Mouse (Mus musculus): ENCODE data around the gene Slc7a5. TPM values are rescaled to one million over a fixed set of nuclear protein-coding genes. Genes with fewer than 3 reads are reported as not detected.
A peak's percentile ranks its signal among the peaks of the same experiment; 100 is the strongest.

Gene Slc7a5
- polyA plus RNA-seq, 1 experiment from 2014 or later, result 37.1 TPM

GRCm38 (mm10) chr8:121922101-121922500 is 14.6 kb upstream of the Slc7a5 start:
- DNase-seq (ENCODE audit: low spot score) (no peak), ATAC-seq (replicated peaks; ENCODE audit: low FRiP score) (no peak)
- Histone ChIP-seq H3K36me3 (ENCODE audit: control insufficient read depth, insufficient read depth, low read length) (no peaks in the 10 kb centered on the region), H3K9me3 (ENCODE audit: control insufficient read depth, low read length) (no peaks in the 10 kb centered on the region), H3K4me3 (ENCODE audit: low read depth, low read length) (no peak overlapping the region), H3K9ac (ENCODE audit: low read length) (no peak overlapping the region), H3K4me1 (replicated peaks; ENCODE audit: control insufficient read depth, insufficient read depth, low read length) (no peaks in the 10 kb centered on the region), H3K4me2 (ENCODE audit: low read depth, low read length, severe bottlenecking) (no peak overlapping the region), H3K27ac (ENCODE audit: low read depth, low read length) (no peak overlapping the region), H3K27me3 (ENCODE audit: control insufficient read depth, insufficient read depth, low read length) (no peaks in the 10 kb centered on the region)
- WGBS, result 77% methylated on average over 8 of the region's 8 CpGs

GRCm38 (mm10) chr8:121921582-121921981 is 14.1 kb upstream of the Slc7a5 start:
- WGBS, result 82% methylated on average over 8 of the region's 8 CpGs
- no peaks in the 10 kb centered on the region for H3K27me3 ChIP-seq (ENCODE audit: control insufficient read depth, insufficient read depth, low read length)
- H3K9ac ChIP-seq (ENCODE audit: low read length), result no peak overlapping the region
- no peaks in the 10 kb centered on the region for H3K9me3 ChIP-seq (ENCODE audit: control insufficient read depth, low read length)
- H3K27ac ChIP-seq (ENCODE audit: low read depth, low read length), result no peak overlapping the region
- no peak overlapping the region for H3K4me3 ChIP-seq (ENCODE audit: low read depth, low read length)
- H3K4me1 ChIP-seq (replicated peaks; ENCODE audit: control insufficient read depth, insufficient read depth, low read length), result no peaks in the 10 kb centered on the region
- no peaks in the 10 kb centered on the region for H3K36me3 ChIP-seq (ENCODE audit: control insufficient read depth, insufficient read depth, low read length)
- ATAC-seq (replicated peaks; ENCODE audit: low FRiP score) (no peak), DNase-seq (ENCODE audit: low spot score) (no peak)
- no peak overlapping the region for H3K4me2 ChIP-seq (ENCODE audit: low read depth, low read length, severe bottlenecking)

- ATAC-seq (replicated peaks; ENCODE audit: low FRiP score), result no peak
- Histone ChIP-seq H3K9ac (ENCODE audit: low read length) (no peak overlapping the region), H3K27me3 (ENCODE audit: control insufficient read depth, insufficient read depth, low read length) (no peaks in the 10 kb centered on the region), H3K27ac (ENCODE audit: low read depth, low read length) (no peak overlapping the region), H3K9me3 (ENCODE audit: control insufficient read depth, low read length) (no peaks in the 10 kb centered on the region), H3K36me3 (ENCODE audit: control insufficient read depth, insufficient read depth, low read length) (no peaks in the 10 kb centered on the region), H3K4me3 (ENCODE audit: low read depth, low read length) (no peak overlapping the region), H3K4me1 (replicated peaks; ENCODE audit: control insufficient read depth, insufficient read depth, low read length) (no peaks in the 10 kb centered on the region), H3K4me2 (ENCODE audit: low read depth, low read length, severe bottlenecking) (no peak overlapping the region)
- 58% methylated on average over 3 of the region's 3 CpGs for WGBS
- DNase-seq (ENCODE audit: low spot score), result no peak
Measured at GRCm38 (mm10) chr8:121919731-121920130, 12.2 kb upstream of the Slc7a5 start.

GRCm38 (mm10) chr8:121919158-121919557 is 11.7 kb upstream of the Slc7a5 start:
- Histone ChIP-seq H3K4me3 (ENCODE audit: low read depth, low read length) (no peak overlapping the region), H3K9me3 (ENCODE audit: control insufficient read depth, low read length) (no peaks in the 10 kb centered on the region), H3K36me3 (ENCODE audit: control insufficient read depth, insufficient read depth, low read length) (no peaks in the 10 kb centered on the region), H3K4me1 (replicated peaks; ENCODE audit: control insufficient read depth, insufficient read depth, low read length) (no peaks in the 10 kb centered on the region), H3K27me3 (ENCODE audit: control insufficient read depth, insufficient read depth, low read length) (no peaks in the 10 kb centered on the region), H3K4me2 (ENCODE audit: low read depth, low read length, severe bottlenecking) (no peak overlapping the region), H3K9ac (ENCODE audit: low read length) (no peak overlapping the region), H3K27ac (ENCODE audit: low read depth, low read length) (no peak overlapping the region)
- DNase-seq (ENCODE audit: low spot score) (no peak), ATAC-seq (replicated peaks; ENCODE audit: low FRiP score) (no peak)
- WGBS, result 85% methylated on average over 4 of the region's 4 CpGs

GRCm38 (mm10) chr8:121913378-121913777 is 5.9 kb upstream of the Slc7a5 start:
- DNase-seq (ENCODE audit: low spot score) (no peak), ATAC-seq (replicated peaks; ENCODE audit: low FRiP score) (no peak)
- Histone ChIP-seq H3K4me1 (replicated peaks; ENCODE audit: control insufficient read depth, insufficient read depth, low read length) (no peaks in the 10 kb centered on the region), H3K9me3 (ENCODE audit: control insufficient read depth, low read length) (no peaks in the 10 kb centered on the region), H3K4me3 (ENCODE audit: low read depth, low read length) (no peak overlapping the region), H3K27ac (ENCODE audit: low read depth, low read length) (no peak overlapping the region), H3K4me2 (ENCODE audit: low read depth, low read length, severe bottlenecking) (no peak overlapping the region), H3K36me3 (ENCODE audit: control insufficient read depth, insufficient read depth, low read length) (no peaks in the 10 kb centered on the region), H3K27me3 (ENCODE audit: control insufficient read depth, insufficient read depth, low read length) (peaks cover 4% of the 10 kb centered on the region; the same call in 1 of the 2 replicates), H3K9ac (ENCODE audit: low read length) (no peak overlapping the region)
- 91% methylated on average over 8 of the region's 8 CpGs for WGBS

- Histone ChIP-seq H3K27ac (ENCODE audit: low read depth, low read length) (no peak overlapping the region), H3K9ac (ENCODE audit: low read length) (no peak overlapping the region), H3K36me3 (ENCODE audit: control insufficient read depth, insufficient read depth, low read length) (no peaks in the 10 kb centered on the region), H3K27me3 (ENCODE audit: control insufficient read depth, insufficient read depth, low read length) (peaks cover 6% of the 10 kb centered on the region; the same call in 1 of the 2 replicates), H3K4me1 (replicated peaks; ENCODE audit: control insufficient read depth, insufficient read depth, low read length) (peaks cover 4% of the 10 kb centered on the region; the same call in 1 of the 2 replicates), H3K4me3 (ENCODE audit: low read depth, low read length) (no peak overlapping the region), H3K9me3 (ENCODE audit: control insufficient read depth, low read length) (no peaks in the 10 kb centered on the region), H3K4me2 (ENCODE audit: low read depth, low read length, severe bottlenecking) (no peak overlapping the region)
- no peak for ATAC-seq (replicated peaks; ENCODE audit: low FRiP score)
- no peak for DNase-seq (ENCODE audit: low spot score)
- 74% methylated on average over 3 of the region's 3 CpGs for WGBS
Measured at GRCm38 (mm10) chr8:121912831-121913230, 5.3 kb upstream of the Slc7a5 start.

GRCm38 (mm10) chr8:121911987-121912386 is 4.5 kb upstream of the Slc7a5 start:
- no peak overlapping the region for H3K27ac ChIP-seq (ENCODE audit: low read depth, low read length)

GRCm38 (mm10) chr8:121911400-121911799 is 3.9 kb upstream of the Slc7a5 start:
- H3K27ac ChIP-seq (ENCODE audit: low read depth, low read length), result no peak overlapping the region
- H3K36me3 ChIP-seq (ENCODE audit: control insufficient read depth, insufficient read depth, low read length), result no peaks in the 10 kb centered on the region
- H3K4me1 ChIP-seq (replicated peaks; ENCODE audit: control insufficient read depth, insufficient read depth, low read length), result peaks cover 4% of the 10 kb centered on the region; the same call in 1 of the 2 replicates
- H3K27me3 ChIP-seq (ENCODE audit: control insufficient read depth, insufficient read depth, low read length), result peaks cover 6% of the 10 kb centered on the region; the same call in 1 of the 2 replicates
- H3K4me3 ChIP-seq (ENCODE audit: low read depth, low read length), result no peak overlapping the region
- no peak for DNase-seq (ENCODE audit: low spot score)
- H3K9me3 ChIP-seq (ENCODE audit: control insufficient read depth, low read length), result no peaks in the 10 kb centered on the region
- no peak overlapping the region for H3K4me2 ChIP-seq (ENCODE audit: low read depth, low read length, severe bottlenecking)
- H3K9ac ChIP-seq (ENCODE audit: low read length), result peak overlapping the region; percentile 12; the same call in 1 of the 2 replicates
- ATAC-seq (replicated peaks; ENCODE audit: low FRiP score), result no peak
- 91% methylated on average over 6 of the region's 6 CpGs for WGBS

More at GRCm38 (mm10) chr8:121911987-121912386, 4.5 kb upstream of the Slc7a5 start:
- ATAC-seq (replicated peaks; ENCODE audit: low FRiP score), result no peak
- WGBS, result 70% methylated on average over 7 of the region's 7 CpGs
- no peak overlapping the region for H3K4me3 ChIP-seq (ENCODE audit: low read depth, low read length)
- H3K36me3 ChIP-seq (ENCODE audit: control insufficient read depth, insufficient read depth, low read length), result no peaks in the 10 kb centered on the region
- no peak overlapping the region for H3K9ac ChIP-seq (ENCODE audit: low read length)
- H3K9me3 ChIP-seq (ENCODE audit: control insufficient read depth, low read length), result no peaks in the 10 kb centered on the region
- peaks cover 4% of the 10 kb centered on the region; the same call in 1 of the 2 replicates for H3K4me1 ChIP-seq (replicated peaks; ENCODE audit: control insufficient read depth, insufficient read depth, low read length)
- no peak for DNase-seq (ENCODE audit: low spot score)
- no peak overlapping the region for H3K4me2 ChIP-seq (ENCODE audit: low read depth, low read length, severe bottlenecking)
- peaks cover 6% of the 10 kb centered on the region; the same call in 1 of the 2 replicates for H3K27me3 ChIP-seq (ENCODE audit: control insufficient read depth, insufficient read depth, low read length)

- Histone ChIP-seq H3K27ac (ENCODE audit: low read depth, low read length) (no peak overlapping the region), H3K4me3 (ENCODE audit: low read depth, low read length) (no peak overlapping the region), H3K9ac (ENCODE audit: low read length) (no peak overlapping the region), H3K36me3 (ENCODE audit: control insufficient read depth, insufficient read depth, low read length) (no peaks in the 10 kb centered on the region), H3K27me3 (ENCODE audit: control insufficient read depth, insufficient read depth, low read length) (peaks cover 6% of the 10 kb centered on the region; the same call in 1 of the 2 replicates), H3K4me2 (ENCODE audit: low read depth, low read length, severe bottlenecking) (no peak overlapping the region), H3K4me1 (replicated peaks; ENCODE audit: control insufficient read depth, insufficient read depth, low read length) (peaks cover 10% of the 10 kb centered on the region; the same call in 1 of the 2 replicates), H3K9me3 (ENCODE audit: control insufficient read depth, low read length) (no peaks in the 10 kb centered on the region)
- WGBS, result 4% methylated on average over 6 of the region's 6 CpGs
- DNase-seq (ENCODE audit: low spot score), result peak; percentile 81
- no peak for ATAC-seq (replicated peaks; ENCODE audit: low FRiP score)
Measured at GRCm38 (mm10) chr8:121909663-121910062, 2.2 kb upstream of the Slc7a5 start.

Data from forebrain, embryonic 11.5 days (tissue).